Mouse (Mus musculus): ENCODE results near the gene BC005624. TPM values are rescaled to one million over a fixed set of nuclear protein-coding genes. Genes with fewer than 3 reads are reported as not detected.

Gene BC005624
- polyA plus RNA-seq, 1 experiment from 2014 or later = 95.2 TPM

- Histone ChIP-seq H3K4me3 (no peak overlapping the region), H3K4me2 (no peak overlapping the region), H3K27me3 (no peaks in the 10 kb centered on the region), H3K36me3 (no peaks in the 10 kb centered on the region), H3K27ac (replicated peaks) (no peak overlapping the region), H3K9me3 (no peaks in the 10 kb centered on the region), H3K9ac (no peak overlapping the region), H3K4me1 (replicated peaks) (0 out of 2 replicates have a peak, but pooled peaks cover 10% of the 10 kb centered on the region)
- no peak for ATAC-seq (ENCODE audit: low read depth)
- 81% methylated on average over 3 of the region's 3 CpGs for WGBS
These were observed 58.9 kb downstream of the BC005624 start for GRCm38 (mm10) chr2:30923099-30923498.

Other genes starting within 250 kb of the BC005624 start
- 0.91 and 1.3 TPM in 2 replicates for gene 1700001O22Rik, start 178.5 kb downstream of the BC005624 start, polyA plus RNA-seq (2015; fragmentation: Nextera tagmentation; extraction: Ambion mirVana)
- 101 and 107 TPM in 2 replicates for gene Ntmt1, start 174.4 kb downstream of the BC005624 start, polyA plus RNA-seq (2015; fragmentation: Nextera tagmentation; extraction: Ambion mirVana)
- gene Asb6, start 151.9 kb downstream of the BC005624 start, polyA plus RNA-seq (2015; fragmentation: Nextera tagmentation; extraction: Ambion mirVana) = 38.2 and 39.8 TPM in 2 replicates
- 1.7 and 4.9 TPM in 2 replicates for gene Prrx2, start 147.2 kb downstream of the BC005624 start, polyA plus RNA-seq (2015; fragmentation: Nextera tagmentation; extraction: Ambion mirVana)
- 2.4 and 2.7 TPM in 2 replicates for gene Ptges, start 52.3 kb downstream of the BC005624 start, polyA plus RNA-seq (2015; fragmentation: Nextera tagmentation; extraction: Ambion mirVana)
- gene Tor1b, start 29.2 kb downstream of the BC005624 start, polyA plus RNA-seq (2015; fragmentation: Nextera tagmentation; extraction: Ambion mirVana) = 14.9 and 16.3 TPM in 2 replicates
- 92.3 and 105 TPM in 2 replicates for gene Tor1a, start 14.3 kb downstream of the BC005624 start, polyA plus RNA-seq (2015; fragmentation: Nextera tagmentation; extraction: Ambion mirVana)
- gene Usp20, start 78 bp upstream of the BC005624 start, polyA plus RNA-seq (2015; fragmentation: Nextera tagmentation; extraction: Ambion mirVana) = 48.9 and 49.6 TPM in 2 replicates
- 21.6 and 28.0 TPM in 2 replicates for gene Fnbp1, start 159.8 kb upstream of the BC005624 start, polyA plus RNA-seq (2015; fragmentation: Nextera tagmentation; extraction: Ambion mirVana)
- gene Gpr107, start 170.1 kb upstream of the BC005624 start, polyA plus RNA-seq (2015; fragmentation: Nextera tagmentation; extraction: Ambion mirVana) = 34.9 and 37.3 TPM in 2 replicates

Data from neural tube, embryonic 13.5 days (tissue).